Mouse (Mus musculus) frontal cortex, postnatal 25 days (tissue): ENCODE measurements at regions not wholly inside any gene's neighbourhood (a gene's known extent, or its start where the extent isn't known, plus 50 kb on each side); places are given as distances from the start of the nearest gene placed in this dataset.

ENCODE experiments used
- DNase-seq, 2 experiments: peaks; one replicate each; pipeline ENCODE4 v3.0.0; 2022; ENCODE audit warnings: low spot score in 2 of 2

- DNase-seq: no peak
These were observed 297.5 kb upstream of the Thsd7b start for GRCm38 (mm10) chr1:128975586-128975985.

- no peak for DNase-seq
These were observed 321.7 kb upstream of the Thsd7b start for GRCm38 (mm10) chr1:128951436-128951835.

DNA sequence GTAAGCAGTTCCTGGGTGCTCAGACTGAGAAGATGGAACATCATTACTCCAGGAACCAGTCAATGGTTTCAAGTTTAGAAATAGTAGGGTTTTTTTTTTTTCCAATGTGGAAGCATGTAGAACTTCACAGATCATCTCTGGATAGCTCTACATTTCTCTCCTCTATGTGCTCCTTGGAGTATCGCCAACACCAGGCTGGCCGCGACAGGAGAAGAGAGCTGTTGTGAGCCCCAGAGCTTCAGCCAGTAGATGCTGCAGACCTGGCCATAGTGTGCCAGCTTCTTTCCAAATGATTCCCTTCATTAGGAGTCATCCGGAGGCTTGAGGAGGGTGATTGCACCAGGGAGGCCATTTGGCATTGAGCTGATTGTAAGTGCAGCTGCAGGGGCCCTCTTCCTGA lies 322.6 kb upstream of the Thsd7b start:
- no peak for DNase-seq

- no peak for DNase-seq
These were observed 322.7 kb upstream of the Cxcr4 start for GRCm38 (mm10) chr1:128914811-128915210.

DNA sequence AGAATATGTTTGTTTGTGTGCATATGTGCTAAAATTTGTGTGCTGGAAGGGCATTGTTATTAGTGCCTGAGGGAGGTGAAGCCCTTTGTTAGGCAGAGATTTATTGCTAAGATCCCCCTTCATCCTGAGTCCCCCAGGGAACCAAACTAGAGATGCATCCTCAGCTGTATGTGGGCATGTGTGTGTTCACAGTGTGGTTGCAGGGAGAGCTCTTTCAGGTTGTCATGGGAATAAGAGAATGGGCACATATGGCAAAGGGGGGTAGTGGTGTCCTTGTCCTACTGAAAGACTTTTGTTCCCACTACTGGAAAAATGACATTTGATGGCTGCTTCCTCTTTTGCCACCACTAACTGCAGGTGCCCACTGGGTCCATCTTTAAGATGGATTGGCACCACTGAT lies 320.4 kb upstream of the Cxcr4 start:
- DNase-seq: no peak

DNA sequence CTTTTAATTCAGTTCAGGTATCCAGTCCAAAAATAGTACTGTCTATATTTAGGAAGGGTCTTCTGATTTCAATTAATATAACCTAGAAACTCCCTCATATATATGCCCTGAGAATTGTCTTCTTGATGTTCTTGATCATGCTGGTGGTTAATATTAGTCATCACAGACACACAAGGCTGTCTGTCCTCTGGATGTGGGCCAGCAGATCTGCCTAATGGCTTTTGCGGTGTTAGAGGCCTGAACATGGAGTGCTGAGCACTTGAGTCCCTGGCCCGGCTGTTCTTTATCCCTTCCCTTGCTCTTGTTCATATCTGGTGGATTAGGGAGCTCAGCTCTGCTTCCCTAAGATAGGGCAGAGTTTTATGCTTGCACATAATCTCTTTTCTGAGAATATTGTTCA lies 315.5 kb upstream of the Cxcr4 start:
- DNase-seq: no peak

DNA sequence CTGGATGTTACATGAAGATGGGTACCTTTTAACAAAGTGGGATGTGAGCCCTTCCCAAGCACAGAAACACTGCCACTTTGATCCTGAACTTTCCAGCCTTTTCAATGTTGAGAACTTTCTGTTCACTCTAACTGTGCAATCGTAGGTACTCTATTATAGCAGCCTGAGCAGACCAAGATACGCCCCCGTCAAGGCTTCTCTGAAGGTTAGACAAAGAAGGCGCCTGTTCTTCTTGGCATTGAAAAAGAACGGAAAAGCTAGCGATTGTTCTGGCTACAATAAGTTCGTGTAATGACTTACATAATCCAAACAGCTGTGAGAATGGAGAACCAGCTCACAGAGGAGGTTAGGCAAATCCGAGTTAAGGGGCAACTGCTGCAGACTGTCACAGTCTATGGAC lies 305.9 kb upstream of the Cxcr4 start:
- no peak for DNase-seq

DNA sequence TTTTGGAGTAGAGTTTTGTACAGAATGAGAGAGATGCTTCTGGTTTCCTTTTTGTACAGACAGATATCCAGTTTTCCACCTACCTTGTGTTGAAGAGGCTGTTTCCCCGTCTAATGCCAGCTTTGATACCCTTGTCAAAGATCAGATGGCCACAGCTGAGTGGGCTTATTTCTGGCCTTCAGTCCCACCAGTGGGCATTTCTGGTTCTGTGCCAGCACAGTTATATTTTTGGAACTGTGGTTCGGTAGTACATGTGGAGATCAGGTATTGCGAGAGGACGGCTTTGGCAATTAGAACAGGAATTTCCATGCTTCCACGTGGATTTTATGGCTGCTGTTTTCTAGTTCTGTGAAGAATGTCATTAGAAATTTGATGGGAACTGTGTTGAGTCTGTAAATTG lies 302.5 kb upstream of the Cxcr4 start:
- no peak for DNase-seq

- DNase-seq: no peak
These were observed 286.2 kb upstream of the Cxcr4 start for GRCm38 (mm10) chr1:128878291-128878690.

- DNase-seq: peak; percentile 27 to 32
These were observed 283.2 kb upstream of the Cxcr4 start for GRCm38 (mm10) chr1:128875289-128875688.

- DNase-seq: no peak
These were observed 282.1 kb upstream of the Cxcr4 start for GRCm38 (mm10) chr1:128874190-128874589.

DNA sequence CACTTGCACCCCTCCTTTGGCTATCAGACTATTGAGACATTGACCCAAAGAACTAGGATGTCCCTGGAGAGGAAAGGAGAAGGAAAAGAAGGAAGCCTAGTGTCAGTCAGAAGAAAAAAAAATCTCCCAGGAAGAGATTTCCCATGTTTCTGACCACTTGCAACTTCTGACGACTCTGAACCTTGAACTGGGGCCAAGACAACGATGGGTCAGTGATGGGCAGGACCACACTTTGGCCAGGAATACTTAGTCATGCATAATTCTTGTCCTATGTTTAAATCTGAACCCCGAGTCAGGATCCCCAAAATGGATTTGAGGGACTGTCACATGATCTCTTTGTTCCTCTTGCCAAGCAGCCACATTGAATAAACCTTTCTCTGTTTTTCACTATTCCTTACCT lies 276.7 kb upstream of the Cxcr4 start:
- no peak for DNase-seq

DNA sequence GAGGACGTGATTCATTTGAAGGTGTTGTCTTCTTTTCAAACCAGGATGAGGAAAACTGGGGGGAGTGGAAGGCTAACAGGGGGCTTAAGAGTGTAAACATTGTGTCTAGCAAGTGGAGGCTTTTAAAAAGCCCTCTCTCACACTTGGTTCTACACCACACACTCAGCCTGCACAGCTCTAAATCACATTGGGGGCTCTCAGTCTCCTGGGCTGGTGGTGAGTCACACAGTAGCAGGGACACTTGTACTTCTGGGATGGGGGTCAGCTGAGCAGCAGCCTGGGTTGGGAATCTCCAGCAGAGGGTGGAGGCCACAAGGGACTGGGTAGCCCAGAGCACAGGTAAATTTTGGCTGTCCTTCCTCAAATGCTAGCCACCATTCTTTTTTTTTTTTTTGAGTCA lies 268.4 kb upstream of the Cxcr4 start:
- DNase-seq: no peak

GRCm38 (mm10) chr1:128860094-128860493 lies 268.0 kb upstream of the Cxcr4 start:
- no peak for DNase-seq

GRCm38 (mm10) chr1:128858661-128859060 lies 266.6 kb upstream of the Cxcr4 start:
- no peak for DNase-seq

GRCm38 (mm10) chr1:128856933-128857332 lies 264.8 kb upstream of the Cxcr4 start:
- no peak for DNase-seq

GRCm38 (mm10) chr1:128854649-128855048 lies 262.6 kb upstream of the Cxcr4 start:
- DNase-seq: no peak

DNA sequence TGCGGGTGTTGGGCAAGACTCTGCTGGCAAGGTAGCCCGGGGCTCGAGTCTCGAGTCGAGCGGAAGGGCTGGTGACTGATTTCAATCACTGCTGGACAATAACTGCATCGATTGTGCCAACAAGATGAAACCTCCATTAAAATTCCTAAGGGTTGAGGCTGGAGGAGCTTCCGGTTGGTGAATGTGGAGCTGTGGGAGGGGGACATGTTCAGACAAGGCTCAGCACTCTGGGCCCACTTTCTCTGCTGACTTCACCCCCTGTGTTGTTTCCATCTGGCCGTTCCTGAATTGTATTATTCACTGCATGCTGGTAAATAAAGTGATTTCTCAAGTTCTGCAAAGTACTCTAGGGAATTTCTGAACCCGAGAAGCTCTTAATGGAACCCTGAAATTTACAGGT lies 261.2 kb upstream of the Cxcr4 start:
- DNase-seq: no peak

DNA sequence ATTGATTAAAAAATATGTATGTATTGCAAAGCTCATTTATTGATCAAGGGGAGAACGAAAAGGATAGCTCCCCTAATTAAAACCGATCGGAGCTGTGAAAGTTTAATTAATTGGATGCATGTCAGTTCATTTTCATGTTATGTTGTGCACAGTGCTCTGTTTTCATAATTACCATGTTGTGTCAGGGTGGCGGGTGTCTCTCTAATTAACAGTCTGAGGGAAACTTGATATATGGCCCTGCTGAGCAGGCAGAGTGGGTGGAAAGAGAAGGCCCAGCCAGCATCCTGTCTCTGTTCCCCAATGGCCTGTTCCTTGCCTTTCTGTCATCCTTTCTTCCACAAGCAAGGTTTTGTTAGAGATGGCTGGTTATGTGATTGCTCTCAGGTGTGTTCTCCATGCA lies 245.3 kb upstream of the Cxcr4 start:
- no peak for DNase-seq

DNA sequence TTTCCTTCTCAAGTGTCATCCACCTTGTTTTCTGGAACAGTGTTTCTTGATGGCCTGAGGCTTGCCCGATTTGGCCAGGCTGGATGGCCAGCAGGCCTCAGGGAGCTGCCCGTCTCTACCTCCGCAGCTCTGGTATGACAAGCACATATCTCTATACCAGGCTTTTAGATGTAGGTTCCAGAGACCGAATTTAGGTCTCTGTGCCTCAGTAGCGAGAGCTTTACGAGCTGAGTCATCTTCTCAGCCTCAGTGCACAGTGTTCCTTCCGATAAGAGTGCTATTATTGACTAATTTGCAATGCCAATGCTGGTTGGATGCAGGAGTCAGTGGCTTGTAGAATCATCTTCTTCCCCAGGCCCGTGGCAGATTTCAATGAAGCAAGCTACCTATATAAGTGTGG lies 243.4 kb upstream of the Cxcr4 start:
- DNase-seq: no peak

GRCm38 (mm10) chr1:128833096-128833715 lies 241.1 kb upstream of the Cxcr4 start:
- DNase-seq: no peak

- peak; percentile 35 to 54 for DNase-seq
These were observed 240.2 kb upstream of the Cxcr4 start for GRCm38 (mm10) chr1:128832201-128832883.

DNA sequence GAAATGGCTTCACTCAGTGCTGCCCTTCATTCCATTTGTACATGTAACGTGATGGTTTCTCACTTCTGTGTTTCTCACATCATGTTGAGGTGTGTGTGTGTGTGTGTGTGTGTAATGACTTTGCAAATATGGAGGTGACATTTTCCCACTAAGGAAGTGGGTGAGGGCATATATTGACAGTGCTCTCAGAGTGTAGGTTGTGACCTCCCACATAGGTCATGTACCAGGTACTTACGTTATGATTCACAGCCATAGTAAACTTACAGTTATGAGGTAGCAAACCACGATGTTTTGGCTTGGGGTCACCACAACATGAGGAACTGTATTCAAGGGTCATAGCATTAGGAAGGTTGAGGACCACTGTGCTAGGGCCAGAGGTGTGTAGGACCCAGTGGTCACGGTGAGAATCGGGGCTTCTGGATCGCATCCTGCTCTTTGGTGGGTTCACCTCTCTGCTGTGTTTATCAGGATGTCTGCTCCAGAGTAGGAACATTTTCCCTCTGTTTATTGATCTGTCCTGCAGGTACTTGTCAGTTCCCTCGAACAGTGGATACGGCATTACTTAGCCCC lies 238.7 kb upstream of the Cxcr4 start:
- no peak for DNase-seq
